Mouse (Mus musculus) cerebellum, adult 2 months (tissue): ENCODE results near the gene Dennd4b.

Source experiments
- CTCF ChIP-seq: fragments of 200-500 bp; IDR thresholded peaks from 2 replicates; pipeline ENCODE4 v1.5.1; 2011; ENCODE audit warnings: low read depth, mild to moderate bottlenecking, control low read depth, low read length, moderate library complexity, borderline replicate concordance; ENCODE audit not compliant: insufficient read depth
- POLR2A ChIP-seq: fragments of 200-500 bp; IDR thresholded peaks from 2 replicates; pipeline ENCODE4 v1.6.1; 2011; ENCODE audit warnings: low read length, control low read depth, borderline replicate concordance; ENCODE audit not compliant: insufficient read depth

DNA sequence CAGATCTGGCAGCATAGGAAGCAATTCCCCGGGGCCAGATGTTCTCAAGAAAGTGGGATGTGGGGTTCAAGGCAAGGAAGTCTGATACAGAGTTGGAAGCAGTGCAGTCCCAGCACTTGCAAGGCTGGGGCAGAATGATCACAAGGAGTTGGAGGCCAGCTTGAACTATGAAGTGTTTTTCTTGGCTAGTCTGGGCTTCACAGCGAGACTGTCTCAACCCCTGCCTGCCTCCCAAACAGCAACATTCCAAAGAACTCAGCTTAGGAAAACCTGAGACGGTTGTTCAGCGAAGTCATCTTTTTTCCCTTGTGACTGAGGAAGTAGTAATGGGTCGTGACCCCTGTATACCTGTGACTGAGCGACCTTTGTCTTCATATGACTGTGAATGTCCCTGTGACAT lies 14.2 kb upstream of the Dennd4b start:
- TF ChIP-seq CTCF (no peak), POLR2A (no peak)
